Mouse (Mus musculus): ENCODE measurements around the gene Aqr.
A peak's percentile ranks its signal among the peaks of the same experiment; 100 is the strongest.

The Aqr gene

GRCm38 (mm10) chr2:114064004-114064403, 122.8 kb downstream of the Aqr start:
- DNase-seq (ENCODE audit: low read depth, low spot score), result no peak

DNA sequence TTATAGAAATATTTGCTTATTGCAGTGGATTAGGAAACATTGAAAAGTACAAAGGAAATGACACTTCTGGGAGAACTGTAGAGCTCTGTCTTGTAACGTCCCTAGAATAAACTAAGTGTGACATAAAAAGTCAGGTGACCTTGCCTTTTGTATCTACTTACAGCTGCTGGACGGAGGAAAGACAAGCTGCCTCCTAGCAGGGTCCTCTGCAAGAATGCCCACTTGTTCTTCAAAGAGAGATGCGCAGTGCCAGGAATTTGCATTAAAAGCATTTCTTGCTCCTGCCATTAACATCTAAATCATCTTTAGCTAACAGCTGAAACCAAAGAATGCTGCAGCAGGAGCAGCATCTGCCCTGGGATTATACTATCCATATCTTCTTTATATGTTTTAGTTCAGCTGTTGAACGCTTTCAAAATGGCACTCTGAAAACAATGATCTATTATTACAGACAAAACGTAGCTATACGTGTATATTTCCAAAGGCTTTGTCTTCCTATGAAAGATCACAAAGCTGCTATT, 126.7 kb downstream of the Aqr start:
- no peak for DNase-seq (ENCODE audit: low read depth, low spot score)

DNA sequence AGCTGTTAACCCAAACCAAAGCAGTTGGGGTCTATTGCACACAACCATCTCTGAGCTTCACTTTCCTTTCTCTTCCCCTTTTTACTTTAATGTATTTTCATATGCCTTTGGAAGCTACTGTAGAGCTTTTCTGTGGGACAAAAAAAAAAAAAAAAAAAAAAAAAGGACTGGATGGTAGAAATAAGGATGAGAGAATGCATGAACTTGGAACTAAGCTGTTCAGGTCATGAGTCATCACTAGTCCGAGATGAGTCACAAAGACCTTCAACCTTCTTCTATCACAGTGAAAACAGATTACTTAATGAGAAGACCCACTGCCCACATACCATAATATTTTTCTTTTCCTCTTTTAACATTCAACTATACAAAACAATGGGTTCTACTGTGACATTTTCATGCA, 127.2 kb downstream of the Aqr start:
- no peak for DNase-seq (ENCODE audit: low read depth, low spot score)

DNA sequence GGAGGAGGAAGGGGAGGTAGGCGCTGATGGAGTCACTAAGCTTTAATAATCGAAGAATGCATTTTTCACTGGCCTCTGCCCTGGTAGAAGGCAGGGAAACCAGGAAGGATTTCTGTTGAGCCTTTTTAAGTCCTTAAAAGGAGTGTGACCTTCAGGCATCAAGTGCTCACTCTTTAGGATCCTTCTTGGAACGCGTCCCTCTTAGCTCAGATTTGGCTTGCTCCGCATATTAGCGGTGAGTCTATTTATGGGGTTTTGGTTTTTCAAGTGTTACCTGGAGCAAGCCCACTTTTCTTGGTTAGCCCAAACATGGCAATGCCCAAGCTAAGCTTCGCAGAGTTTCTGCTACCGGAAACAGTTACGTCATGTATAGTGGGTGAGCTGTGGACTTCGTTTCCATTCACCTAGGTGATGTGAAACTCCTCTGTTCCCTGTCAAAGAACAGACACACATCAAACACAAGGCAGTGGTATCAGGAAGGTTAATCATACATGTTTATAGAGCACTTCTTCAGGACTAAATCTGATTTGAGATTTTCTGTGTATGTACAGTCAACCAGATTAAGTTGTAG, 128.5 kb downstream of the Aqr start:
- DNase-seq (ENCODE audit: low read depth, low spot score), result no peak

DNA sequence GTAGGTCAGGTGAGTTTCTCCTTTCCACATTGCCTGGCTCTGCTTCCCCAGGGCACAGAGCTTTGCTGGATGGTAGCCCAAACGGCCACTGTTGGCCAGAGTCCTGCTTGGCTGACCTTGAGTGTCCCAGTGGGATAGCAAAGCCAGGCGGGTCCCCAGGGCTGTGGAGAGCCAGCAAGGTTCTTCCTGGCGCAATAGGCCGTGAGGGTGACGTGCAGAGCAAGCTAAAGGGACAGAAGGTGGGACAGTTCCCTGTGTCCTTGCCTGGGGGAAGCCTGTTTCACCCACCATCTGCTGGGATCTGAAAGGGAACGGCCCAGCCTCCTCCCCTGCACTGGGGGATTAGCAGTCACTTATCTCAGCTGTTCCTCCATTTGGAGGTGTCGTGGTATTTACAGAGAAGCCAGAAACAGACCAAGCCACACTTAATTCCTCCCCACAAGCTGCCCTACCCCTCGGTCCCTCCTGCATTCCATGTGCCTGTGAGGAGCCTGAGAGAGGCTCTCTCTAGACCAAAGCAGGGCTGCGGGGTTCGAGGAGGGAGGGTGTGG, 129.4 kb downstream of the Aqr start:
- peak; percentile 43 for DNase-seq (ENCODE audit: low read depth, low spot score)

- no peak for DNase-seq (ENCODE audit: low read depth, low spot score)
Measured at GRCm38 (mm10) chr2:114054129-114054528, 132.7 kb downstream of the Aqr start.

GRCm38 (mm10) chr2:114052696-114053598, 133.9 kb downstream of the Aqr start, which contains the start of gene Actc1:
Gene Actc1 (minus strand): TSS chr2:114053548.
- no peak for DNase-seq (ENCODE audit: low read depth, low spot score)

DNA sequence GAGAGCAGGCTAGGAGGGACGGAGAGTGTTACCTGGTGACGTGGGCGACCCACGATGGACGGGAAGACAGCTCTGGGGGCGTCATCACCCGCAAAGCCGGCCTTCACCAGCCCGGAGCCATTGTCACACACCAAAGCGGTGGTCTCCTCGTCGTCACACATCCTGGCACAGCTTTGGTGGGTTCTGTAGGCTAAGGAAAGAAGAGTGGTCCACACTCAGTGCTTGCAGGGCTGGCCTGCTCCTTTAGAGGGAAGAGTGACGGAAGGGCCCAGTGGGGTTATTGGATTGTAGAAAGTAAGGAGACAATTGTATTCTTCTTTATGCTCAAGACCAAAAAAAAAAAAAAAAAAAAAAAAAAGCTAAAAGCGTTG, 135.0 kb downstream of the Aqr start:
- no peak for DNase-seq (ENCODE audit: low read depth, low spot score)

All from retina, postnatal 7 days (tissue).